Mouse (Mus musculus) spleen, embryonic (tissue): ENCODE data around the gene Ube2e2.

ENCODE experiments used
- CTCF ChIA-PET: fragments of 350-600 bp; sonication (Branson Sonifier 250); formaldehyde crosslinking; loops from one replicate; lab custom pipeline; 2022; lab: Charles Lee

Gene Ube2e2

GRCm38 (mm10) chr14:18893947-18894445, at the start of gene Ube2e2:
TSS of gene Ube2e2 (minus strand) at chr14:18894267.
- CTCF ChIA-PET = no interaction called here

GRCm38 (mm10) chr14:18940068-18940467, 46.0 kb upstream of the Ube2e2 start:
- CTCF ChIA-PET = no interaction called here

GRCm38 (mm10) chr14:18903553-18903952, 9.5 kb upstream of the Ube2e2 start:
- CTCF ChIA-PET = no interaction called here

GRCm38 (mm10) chr14:18893121-18893946, 733 bp downstream of the Ube2e2 start:
- CTCF ChIA-PET = no interaction called here

GRCm38 (mm10) chr14:18889571-18889970, 4.5 kb downstream of the Ube2e2 start:
- CTCF ChIA-PET = interaction anchor here (0.7 kb wide), 1 partner anchor 38 kb away, joined by 13 read pairs; no protein-coding TSS in a partner anchor

- CTCF ChIA-PET = no interaction called here
Measured at GRCm38 (mm10) chr14:18882493-18882892, 11.6 kb downstream of the Ube2e2 start.

- CTCF ChIA-PET = no interaction called here
Measured at GRCm38 (mm10) chr14:18870716-18871115, 23.4 kb downstream of the Ube2e2 start.

GRCm38 (mm10) chr14:18828661-18829060, 65.4 kb downstream of the Ube2e2 start:
- CTCF ChIA-PET = no interaction called here

GRCm38 (mm10) chr14:18826753-18827152, 67.3 kb downstream of the Ube2e2 start:
- CTCF ChIA-PET = no interaction called here

- CTCF ChIA-PET = no interaction called here
Measured at GRCm38 (mm10) chr14:18820713-18821112, 73.4 kb downstream of the Ube2e2 start.

GRCm38 (mm10) chr14:18796857-18797256, 97.2 kb downstream of the Ube2e2 start:
- CTCF ChIA-PET = no interaction called here

- CTCF ChIA-PET = no interaction called here
Measured at GRCm38 (mm10) chr14:18795787-18796186, 98.3 kb downstream of the Ube2e2 start.

- CTCF ChIA-PET = no interaction called here
Measured at GRCm38 (mm10) chr14:18778993-18779675, 114.9 kb downstream of the Ube2e2 start.

GRCm38 (mm10) chr14:18778241-18778640, 115.8 kb downstream of the Ube2e2 start:
- CTCF ChIA-PET = no interaction called here

- CTCF ChIA-PET = no interaction called here
Measured at GRCm38 (mm10) chr14:18776132-18776531, 117.9 kb downstream of the Ube2e2 start.

GRCm38 (mm10) chr14:18773724-18774123, 120.3 kb downstream of the Ube2e2 start:
- CTCF ChIA-PET = no interaction called here

GRCm38 (mm10) chr14:18759601-18760356, 134.3 kb downstream of the Ube2e2 start:
- CTCF ChIA-PET = no interaction called here

GRCm38 (mm10) chr14:18758595-18759532, 135.2 kb downstream of the Ube2e2 start:
- CTCF ChIA-PET = no interaction called here

- CTCF ChIA-PET = no interaction called here
Measured at GRCm38 (mm10) chr14:18758003-18758402, 136.1 kb downstream of the Ube2e2 start.

GRCm38 (mm10) chr14:18755410-18755809, 138.7 kb downstream of the Ube2e2 start:
- CTCF ChIA-PET = no interaction called here

- CTCF ChIA-PET = no interaction called here
Measured at GRCm38 (mm10) chr14:18754595-18754994, 139.5 kb downstream of the Ube2e2 start.
